Mouse (Mus musculus) stomach, embryonic 16.5 days (tissue): ENCODE measurements around the gene Pfdn4. TPM values are rescaled to one million over a fixed set of nuclear protein-coding genes. Genes with fewer than 3 reads are reported as not detected.

Experiments
- ATAC-seq: fragments of 200-750 bp; cut with Nextera tagmentation; 2 replicates; pipeline ENCODE4 v1.8.0; 2017; ENCODE audit warnings: moderate number of reproducible peaks, moderate TSS enrichment; ENCODE audit not compliant: insufficient read depth, low FRiP score
- H3K27ac ChIP-seq: fragments of 300-500 bp; sonication (generic); 2 replicates; pipeline ENCODE4 v1.5.1; 2014; ENCODE audit warnings: low read length
- H3K27me3 ChIP-seq: fragments of 300-500 bp; sonication (generic); 2 replicates; pipeline ENCODE4 v1.6.1; 2014; ENCODE audit warnings: low read length, control low read depth, mixed read lengths; ENCODE audit not compliant: control insufficient read depth, insufficient read depth
- H3K36me3 ChIP-seq: fragments of 300-500 bp; sonication (generic); 2 replicates; pipeline ENCODE4 v1.6.1; 2014; ENCODE audit warnings: low read length; ENCODE audit not compliant: control insufficient read depth, insufficient read depth
- H3K4me1 ChIP-seq: fragments of 300-500 bp; sonication (generic); 2 replicates; pipeline ENCODE4 v1.6.1; 2014; ENCODE audit warnings: low read length, control low read depth, mixed read lengths; ENCODE audit not compliant: control insufficient read depth, insufficient read depth
- H3K4me2 ChIP-seq: fragments of 300-500 bp; sonication (generic); 2 replicates; pipeline ENCODE4 v1.6.1; 2014; ENCODE audit warnings: low read depth, low read length, mixed read lengths
- H3K4me3 ChIP-seq: fragments of 300-500 bp; sonication (generic); replicated peaks from 2 replicates; pipeline ENCODE4 v1.5.1; 2014; ENCODE audit warnings: mild to moderate bottlenecking, low read length
- H3K9ac ChIP-seq: fragments of 300-500 bp; sonication (generic); 2 replicates; pipeline ENCODE4 v1.6.1; 2014; ENCODE audit warnings: low read length
- H3K9me3 ChIP-seq: fragments of 300-500 bp; sonication (generic); replicated peaks from 2 replicates; pipeline ENCODE4 v1.6.1; 2016; ENCODE audit warnings: low read length, control low read depth; ENCODE audit not compliant: control insufficient read depth
- WGBS: fragments of 180-500 bp; shearing (Covaris S2); extraction: QIAGEN DNeasy Blood & Tissue Kit; methylation state at CpG from one replicate; pipeline ENCODE4 v1.1.7; 2014; 5-methylcytosine and 5-hydroxymethylcytosine counted together
- polyA plus RNA-seq: library from polyadenylated mRNA; unstranded; fragments of >200 nt; fragmentation: Nextera tagmentation; extraction: Ambion mirVana; gene quantifications from 2 replicates; pipeline ENCODE4 v1.2.1, GENCODE M21; 2015

Pfdn4 gene
- polyA plus RNA-seq, 1 experiment from 2014 or later: 67.3 TPM

DNA sequence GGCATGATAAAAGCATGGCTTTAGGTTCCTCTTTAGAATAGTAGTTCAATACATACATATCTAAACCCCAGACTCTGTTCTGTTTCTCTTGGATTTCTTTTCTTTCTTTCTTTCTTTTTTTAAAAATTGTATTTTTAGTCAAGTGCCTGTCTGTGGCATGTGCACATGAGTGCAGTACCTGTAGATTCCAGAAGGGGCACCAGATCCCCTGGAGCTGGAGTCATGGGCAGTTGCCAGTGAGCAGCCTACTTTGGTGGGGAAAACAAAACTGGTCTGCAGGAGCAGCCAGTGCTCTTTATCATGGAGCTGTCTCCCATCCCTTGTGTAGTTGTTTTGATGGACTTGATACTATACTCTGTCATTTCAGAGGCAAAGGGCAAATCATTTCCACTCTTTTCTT, 28.2 kb upstream of the Pfdn4 start:
- H3K9ac ChIP-seq: no peak overlapping the region

DNA sequence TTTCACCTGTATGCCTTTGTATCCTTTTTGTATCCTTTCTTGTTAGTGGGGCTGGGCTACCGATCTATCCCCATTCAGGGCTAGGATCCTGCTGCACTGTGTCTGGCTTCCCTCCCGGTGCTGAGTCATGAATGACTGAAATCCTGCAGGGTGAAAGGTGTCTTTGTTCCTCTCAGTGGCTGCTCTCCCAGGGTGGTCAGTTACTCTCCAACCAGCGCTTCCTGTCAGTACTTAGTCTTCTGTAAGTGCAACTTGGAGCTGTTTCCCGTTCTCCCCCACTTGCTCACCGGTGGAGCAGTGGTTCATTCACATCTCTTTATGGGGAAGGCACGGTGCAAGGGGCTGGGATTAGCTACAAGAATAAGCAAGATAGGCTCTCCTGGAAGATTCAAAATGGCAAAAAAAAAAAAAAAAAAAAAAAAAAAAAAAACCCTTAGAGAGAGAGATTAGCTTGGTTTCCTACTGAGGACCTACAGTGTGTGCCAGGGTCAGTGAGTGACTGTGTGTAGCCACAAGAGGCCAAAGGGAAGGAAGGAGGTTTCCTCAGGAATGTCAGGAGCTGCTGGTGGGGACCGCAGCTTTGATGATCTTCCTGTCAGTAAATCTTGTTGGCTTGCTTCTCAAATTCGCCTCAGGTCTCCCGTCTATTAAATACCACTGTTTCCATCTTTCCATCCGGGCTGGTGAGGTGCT, 26.5 kb upstream of the Pfdn4 start:
- ATAC-seq: peak; percentile 72; the same call in 1 of the 2 replicates
- H3K36me3 ChIP-seq: no peaks in the 10 kb centered on the region

More for the DNA sequence above, 28.2 kb upstream of the Pfdn4 start:
- Histone ChIP-seq H3K36me3 (no peaks in the 10 kb centered on the region), H3K27me3 (no peaks in the 10 kb centered on the region), H3K4me3 (no peak overlapping the region), H3K4me1 (peaks cover 3% of the 10 kb centered on the region; the same call in 1 of the 2 replicates), H3K4me2 (no peak overlapping the region), H3K9me3 (no peaks in the 10 kb centered on the region), H3K27ac (no peak overlapping the region)
- no peak for ATAC-seq

DNA sequence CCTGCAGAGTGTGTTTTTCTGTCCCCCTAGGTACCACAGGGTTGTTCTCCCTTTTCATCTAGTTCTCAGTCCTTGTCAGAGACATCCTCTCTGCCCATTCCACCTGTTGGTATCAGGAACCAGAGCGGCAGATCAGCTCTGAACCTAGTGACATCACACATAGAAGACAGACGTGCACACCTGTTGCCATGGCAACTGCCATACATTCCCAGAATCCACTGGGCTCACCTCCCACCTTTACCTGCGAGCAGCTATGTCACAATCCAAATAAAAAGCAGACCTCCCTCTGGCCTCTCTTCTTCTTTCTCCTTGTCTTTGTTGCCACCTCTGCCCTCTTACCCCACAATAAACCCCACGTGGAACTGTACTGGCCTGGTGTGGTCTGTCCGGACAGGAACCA, 25.6 kb upstream of the Pfdn4 start:
- Histone ChIP-seq H3K27ac (no peak overlapping the region), H3K4me2 (no peak overlapping the region), H3K4me3 (no peak overlapping the region), H3K27me3 (no peaks in the 10 kb centered on the region), H3K9ac (no peak overlapping the region), H3K4me1 (0 out of 2 replicates have a peak, but pooled peaks cover 3% of the 10 kb centered on the region), H3K36me3 (no peaks in the 10 kb centered on the region), H3K9me3 (no peaks in the 10 kb centered on the region)
- no peak for ATAC-seq
- 66% methylated on average over 5 of the region's 5 CpGs for WGBS

More for the DNA sequence above, 26.5 kb upstream of the Pfdn4 start:
- H3K27ac ChIP-seq: no peak overlapping the region
- peaks cover 3% of the 10 kb centered on the region; the same call in 1 of the 2 replicates for H3K4me1 ChIP-seq
- no peaks in the 10 kb centered on the region for H3K9me3 ChIP-seq
- no peak overlapping the region for H3K4me2 ChIP-seq
- no peaks in the 10 kb centered on the region for H3K27me3 ChIP-seq
- no peak overlapping the region for H3K9ac ChIP-seq
- H3K4me3 ChIP-seq: no peak overlapping the region
- 13% methylated on average over 10 of the region's 10 CpGs for WGBS

DNA sequence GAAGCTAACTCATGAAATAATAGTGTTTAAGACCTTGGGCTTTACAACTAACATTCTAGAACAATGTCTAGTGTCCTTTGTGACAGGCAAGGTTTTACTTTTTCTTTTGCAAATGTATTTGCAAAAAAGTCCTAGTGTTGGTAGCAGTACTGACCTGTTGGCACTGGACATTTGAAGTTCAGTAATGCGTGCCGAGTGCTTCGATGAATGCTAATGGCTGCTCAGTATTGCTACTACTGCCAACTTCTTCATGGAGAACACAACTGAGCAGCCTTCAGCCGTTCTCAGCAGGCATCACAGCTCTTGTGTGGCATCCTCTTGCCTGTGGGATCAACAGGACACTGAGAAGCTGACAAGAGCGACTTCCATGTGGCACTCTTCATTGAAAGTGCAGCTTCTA, 22.1 kb upstream of the Pfdn4 start:
- Histone ChIP-seq H3K36me3 (no peaks in the 10 kb centered on the region), H3K27ac (no peak overlapping the region), H3K9me3 (no peaks in the 10 kb centered on the region), H3K4me3 (no peak overlapping the region), H3K4me1 (0 out of 2 replicates have a peak, but pooled peaks cover 3% of the 10 kb centered on the region), H3K4me2 (no peak overlapping the region), H3K9ac (no peak overlapping the region), H3K27me3 (no peaks in the 10 kb centered on the region)
- ATAC-seq: no peak
- WGBS: 93% methylated on average over 5 of the region's 5 CpGs

DNA sequence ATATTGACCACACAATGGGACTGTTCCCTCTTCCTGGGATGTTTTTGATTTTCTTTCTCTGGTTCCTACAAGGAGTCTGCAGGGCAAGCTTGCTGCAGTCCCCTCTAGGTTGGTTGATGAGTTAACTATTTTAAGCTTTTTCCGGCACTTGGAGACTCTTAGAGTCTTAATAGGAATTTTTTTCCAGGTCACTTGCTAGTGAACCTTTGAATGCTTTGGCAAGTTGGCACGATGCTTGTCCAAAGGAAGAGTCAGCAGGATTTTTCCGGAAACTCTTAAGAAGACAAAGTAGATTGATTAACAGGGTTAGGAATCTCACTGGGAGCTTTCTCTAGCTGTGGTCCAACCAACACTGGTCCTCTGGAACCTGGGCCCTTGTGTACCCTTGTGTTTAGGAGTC, 21.1 kb upstream of the Pfdn4 start:
- Histone ChIP-seq H3K4me2 (no peak overlapping the region), H3K4me3 (no peak overlapping the region), H3K4me1 (no peaks in the 10 kb centered on the region), H3K9ac (no peak overlapping the region), H3K9me3 (no peaks in the 10 kb centered on the region), H3K36me3 (no peaks in the 10 kb centered on the region), H3K27me3 (no peaks in the 10 kb centered on the region), H3K27ac (no peak overlapping the region)
- ATAC-seq: no peak
- 81% methylated on average over 3 of the region's 3 CpGs for WGBS

DNA sequence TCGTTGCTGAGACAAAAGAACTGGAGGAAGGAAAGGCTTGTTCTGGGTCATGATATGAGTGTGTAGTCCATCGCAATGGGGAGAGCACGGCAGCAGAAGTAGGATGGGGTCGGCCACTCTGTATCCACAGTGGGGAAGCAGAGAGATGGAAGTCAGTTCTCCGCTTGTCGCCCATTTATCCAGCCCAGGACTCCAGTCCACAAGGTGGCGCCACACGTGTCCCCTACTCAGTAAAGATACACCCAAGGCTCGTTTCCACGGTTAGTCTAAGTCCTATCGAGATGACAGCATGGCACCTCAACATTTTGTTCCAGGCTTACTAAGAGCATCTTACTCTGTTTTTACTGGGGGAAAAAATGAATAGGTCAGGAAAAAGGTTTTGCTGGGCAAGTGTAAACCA, 20.0 kb upstream of the Pfdn4 start:
- Histone ChIP-seq H3K9me3 (no peaks in the 10 kb centered on the region), H3K4me3 (no peak overlapping the region), H3K27ac (no peak overlapping the region), H3K36me3 (no peaks in the 10 kb centered on the region), H3K4me1 (no peaks in the 10 kb centered on the region), H3K4me2 (no peak overlapping the region), H3K9ac (no peak overlapping the region), H3K27me3 (no peaks in the 10 kb centered on the region)
- 80% methylated on average over 11 of the region's 11 CpGs for WGBS
- no peak for ATAC-seq

DNA sequence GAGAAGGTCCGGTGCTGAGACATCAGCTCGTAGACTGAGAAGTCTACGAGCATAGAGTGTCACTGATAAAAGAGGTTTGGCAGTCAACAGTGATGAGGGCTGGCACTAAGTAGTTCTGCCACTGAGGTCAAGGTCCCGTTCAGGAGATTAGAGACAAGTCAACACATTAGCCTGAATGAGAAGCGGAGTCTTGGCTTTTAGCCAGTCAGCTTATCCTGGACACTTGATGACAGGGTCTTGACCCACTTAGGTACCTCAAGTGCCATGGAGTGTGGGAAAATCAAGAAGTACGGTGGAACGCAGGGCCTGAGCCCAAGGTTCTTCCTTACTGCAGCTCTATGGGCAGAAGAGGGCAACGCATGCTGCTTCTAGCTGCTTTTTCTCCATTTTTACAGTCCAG, 19.6 kb upstream of the Pfdn4 start:
- H3K4me1 ChIP-seq: no peaks in the 10 kb centered on the region
- ATAC-seq: no peak
- WGBS: 59% methylated on average over 8 of the region's 8 CpGs

DNA sequence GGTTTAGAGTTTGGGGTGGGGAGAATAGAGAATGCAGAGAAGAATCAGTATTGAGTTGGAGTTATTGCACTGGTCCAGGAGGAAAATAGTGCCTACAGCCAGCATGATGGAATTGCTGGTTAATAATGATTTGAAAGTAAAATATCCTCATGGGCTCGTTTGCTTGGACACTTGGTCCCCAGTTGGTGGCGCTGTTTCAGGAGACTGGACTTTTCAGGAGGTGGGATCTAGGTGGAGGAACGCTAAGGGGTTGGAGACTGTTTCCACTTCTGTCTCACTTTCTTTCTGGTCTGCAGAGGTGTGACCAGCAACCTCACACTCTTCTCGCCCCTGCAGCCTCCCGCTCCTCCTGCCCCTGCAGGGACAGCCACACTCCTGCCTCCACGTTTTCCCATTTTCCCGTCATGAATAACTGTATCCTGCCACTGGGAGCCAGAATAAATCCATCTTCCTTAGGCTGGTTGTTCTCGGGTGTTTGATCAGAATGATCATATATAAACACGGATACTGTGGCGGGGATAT, 14.1 kb upstream of the Pfdn4 start:
- no peaks in the 10 kb centered on the region for H3K4me1 ChIP-seq
- H3K36me3 ChIP-seq: no peaks in the 10 kb centered on the region
- no peaks in the 10 kb centered on the region for H3K9me3 ChIP-seq
- no peak overlapping the region for H3K4me3 ChIP-seq
- no peak overlapping the region for H3K27ac ChIP-seq
- no peak overlapping the region for H3K4me2 ChIP-seq
- 52% methylated on average over 10 of the region's 10 CpGs for WGBS
- H3K9ac ChIP-seq: no peak overlapping the region
- ATAC-seq: no peak
- H3K27me3 ChIP-seq: peaks cover 4% of the 10 kb centered on the region; the same call in 1 of the 2 replicates

More for the DNA sequence above, 19.6 kb upstream of the Pfdn4 start:
- Histone ChIP-seq H3K9me3 (no peaks in the 10 kb centered on the region), H3K27ac (no peak overlapping the region), H3K36me3 (no peaks in the 10 kb centered on the region), H3K4me2 (no peak overlapping the region), H3K9ac (no peak overlapping the region), H3K4me3 (no peak overlapping the region), H3K27me3 (no peaks in the 10 kb centered on the region)

DNA sequence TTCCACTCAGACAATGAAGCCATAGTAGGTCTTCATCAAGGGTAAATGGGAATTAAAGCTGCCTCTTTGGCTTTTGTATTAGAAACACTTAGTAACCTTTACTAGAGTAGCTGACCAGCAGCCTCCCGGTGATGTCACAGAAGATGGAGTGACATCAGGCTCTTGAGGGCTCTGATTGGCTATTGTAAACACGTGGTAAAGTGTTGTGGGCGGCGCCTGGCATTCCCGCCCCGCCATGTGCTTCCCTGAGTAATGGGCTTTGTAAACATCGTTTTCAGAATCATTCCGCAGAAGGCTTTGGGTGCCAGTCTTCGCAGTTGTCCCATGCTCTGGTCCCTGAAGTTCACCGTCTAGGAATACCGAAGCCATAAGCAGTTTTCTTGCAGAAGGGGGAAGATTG, 12.3 kb upstream of the Pfdn4 start:
- Histone ChIP-seq H3K9me3 (no peaks in the 10 kb centered on the region), H3K36me3 (no peaks in the 10 kb centered on the region), H3K27ac (no peak overlapping the region), H3K4me2 (no peak overlapping the region), H3K9ac (no peak overlapping the region), H3K4me1 (no peaks in the 10 kb centered on the region), H3K4me3 (no peak overlapping the region), H3K27me3 (peaks cover 13% of the 10 kb centered on the region)
- WGBS: 59% methylated on average over 11 of the region's 11 CpGs
- ATAC-seq: no peak
